Mouse (Mus musculus): Measurements from ENCODE around the gene Mymk. TPM values are rescaled to one million over a fixed set of nuclear protein-coding genes. Genes with fewer than 3 reads are reported as not detected.

Mymk gene
- total RNA-seq (2021) = not detected

- intact Hi-C loops (cut with DNase I) = loop anchor here (2.0 to 10.0 kb wide), 2 partner anchors 25 to 163 kb away; no protein-coding TSS in a partner anchor
- DNase-seq (ENCODE audit: low spot score) = no peak
These were observed at the start of gene Mymk for GRCm38 (mm10) chr2:27071978-27072377. Gene Mymk (minus strand): TSS chr2:27072179.

GRCm38 (mm10) chr2:27120241-27120641, 48.3 kb upstream of the Mymk start:
- peak; percentile 72 for DNase-seq (ENCODE audit: low spot score)
- intact Hi-C loops (cut with DNase I) = loop anchor here (5.0 kb wide), 1 partner anchor 43 kb away; the partner anchor contains the start of gene Adamtsl2

GRCm38 (mm10) chr2:27119766-27120165, 47.8 kb upstream of the Mymk start:
- no peak for DNase-seq (ENCODE audit: low spot score)
- intact Hi-C loops (cut with DNase I) = loop anchor here (5.0 kb wide), 1 partner anchor 42 kb away; the partner anchor contains the start of gene Adamtsl2

- DNase-seq (ENCODE audit: low spot score) = no peak
- intact Hi-C loops (cut with DNase I) = no loop called here
These were observed 46.5 kb upstream of the Mymk start for GRCm38 (mm10) chr2:27118452-27118851.

- DNase-seq (ENCODE audit: low spot score) = no peak
- intact Hi-C loops (cut with DNase I) = no loop called here
These were observed 42.2 kb upstream of the Mymk start for GRCm38 (mm10) chr2:27114169-27114568.

GRCm38 (mm10) chr2:27112585-27112984, 40.6 kb upstream of the Mymk start:
- intact Hi-C loops (cut with DNase I) = no loop called here
- no peak for DNase-seq (ENCODE audit: low spot score)

- intact Hi-C loops (cut with DNase I) = no loop called here
These were observed 37.1 kb upstream of the Mymk start for GRCm38 (mm10) chr2:27109052-27109451.

GRCm38 (mm10) chr2:27108144-27108543, 36.2 kb upstream of the Mymk start:
- intact Hi-C loops (cut with DNase I) = no loop called here
- DNase-seq (ENCODE audit: low spot score) = no peak

More at GRCm38 (mm10) chr2:27109052-27109451, 37.1 kb upstream of the Mymk start:
- DNase-seq (ENCODE audit: low spot score) = no peak

- intact Hi-C loops (cut with DNase I) = no loop called here
- DNase-seq (ENCODE audit: low spot score) = no peak
These were observed 34.8 kb upstream of the Mymk start for GRCm38 (mm10) chr2:27106816-27107215.

- DNase-seq (ENCODE audit: low spot score) = no peak
- intact Hi-C loops (cut with DNase I) = no loop called here
These were observed 31.6 kb upstream of the Mymk start for GRCm38 (mm10) chr2:27103554-27103953.

GRCm38 (mm10) chr2:27097776-27098175, 25.8 kb upstream of the Mymk start:
- intact Hi-C loops (cut with DNase I) = no loop called here
- peak; percentile 49 for DNase-seq (ENCODE audit: low spot score)

- intact Hi-C loops (cut with DNase I) = no loop called here
- DNase-seq (ENCODE audit: low spot score) = no peak
These were observed 25.3 kb upstream of the Mymk start for GRCm38 (mm10) chr2:27097241-27097656.

GRCm38 (mm10) chr2:27096341-27096981, 24.5 kb upstream of the Mymk start:
- intact Hi-C loops (cut with DNase I) = no loop called here
- DNase-seq (ENCODE audit: low spot score) = no peak

GRCm38 (mm10) chr2:27095178-27095577, 23.2 kb upstream of the Mymk start:
- intact Hi-C loops (cut with DNase I) = no loop called here

GRCm38 (mm10) chr2:27089238-27089637, 17.3 kb upstream of the Mymk start:
- DNase-seq (ENCODE audit: low spot score) = no peak

More at GRCm38 (mm10) chr2:27095178-27095577, 23.2 kb upstream of the Mymk start:
- no peak for DNase-seq (ENCODE audit: low spot score)

GRCm38 (mm10) chr2:27088700-27089099, 16.7 kb upstream of the Mymk start:
- intact Hi-C loops (cut with DNase I) = no loop called here
- DNase-seq (ENCODE audit: low spot score) = no peak

More at GRCm38 (mm10) chr2:27089238-27089637, 17.3 kb upstream of the Mymk start:
- intact Hi-C loops (cut with DNase I) = no loop called here

GRCm38 (mm10) chr2:27088071-27088644, 16.2 kb upstream of the Mymk start:
- peak; percentile 78 for DNase-seq (ENCODE audit: low spot score)
- intact Hi-C loops (cut with DNase I) = no loop called here

GRCm38 (mm10) chr2:27087581-27087980, 15.6 kb upstream of the Mymk start:
- intact Hi-C loops (cut with DNase I) = no loop called here
- DNase-seq (ENCODE audit: low spot score) = no peak

- no peak for DNase-seq (ENCODE audit: low spot score)
- intact Hi-C loops (cut with DNase I) = no loop called here
These were observed 14.6 kb upstream of the Mymk start for GRCm38 (mm10) chr2:27086483-27087010.

- no peak for DNase-seq (ENCODE audit: low spot score)
- intact Hi-C loops (cut with DNase I) = no loop called here
These were observed 13.8 kb upstream of the Mymk start for GRCm38 (mm10) chr2:27085801-27086200.

- no peak for DNase-seq (ENCODE audit: low spot score)
- intact Hi-C loops (cut with DNase I) = no loop called here
These were observed 13.0 kb upstream of the Mymk start for GRCm38 (mm10) chr2:27084963-27085362.
